Mouse (Mus musculus) G1E (cell line): ENCODE measurements around the gene Txnrd2. TPM values are rescaled to one million over a fixed set of nuclear protein-coding genes. Genes with fewer than 3 reads are reported as not detected.

Experiments used
- ATAC-seq: 2 replicates; pipeline ENCODE4 v1.8.0; 2016; ENCODE audit warnings: mild to moderate bottlenecking; ENCODE audit not compliant: insufficient number of reproducible peaks, poor library complexity, low FRiP score, severe bottlenecking; ENCODE audit errors: extremely low read depth
- DNase-seq: peaks from one replicate; pipeline ENCODE4 v3.0.0; 2012; ENCODE audit warnings: low spot score
- H3K27me3 ChIP-seq: 2 replicates; pipeline ENCODE4 v1.6.1; 2012; ENCODE audit warnings: mild to moderate bottlenecking, low read length, inconsistent platforms; ENCODE audit not compliant: insufficient read depth
- H3K36me3 ChIP-seq: replicated peaks from 2 replicates; pipeline ENCODE3; 2012; ENCODE audit warnings: mild to moderate bottlenecking, inconsistent platforms
- H3K4me1 ChIP-seq: 2 replicates; pipeline ENCODE4 v1.6.1; 2012; ENCODE audit warnings: low read depth, low read length, inconsistent platforms, mixed read lengths; ENCODE audit not compliant: insufficient read depth
- H3K4me3 ChIP-seq: 2 replicates; pipeline ENCODE4 v1.5.1; 2012; ENCODE audit warnings: low read depth, mild to moderate bottlenecking, inconsistent platforms, low read length, moderate library complexity, mixed read lengths
- H3K9me3 ChIP-seq: replicated peaks from 2 replicates; pipeline ENCODE4 v1.6.1; 2012; ENCODE audit warnings: inconsistent platforms
- CTCF ChIP-seq: IDR thresholded peaks from 2 replicates; pipeline ENCODE4 v1.5.1; 2012; ENCODE audit warnings: low read depth, low read length, inconsistent platforms, mixed read lengths
- GATA1 ChIP-seq: IDR thresholded peaks from 2 replicates; pipeline ENCODE4 v1.6.1; 2012; ENCODE audit warnings: borderline replicate concordance, low read length, inconsistent platforms, mixed read lengths
- GATA2 ChIP-seq: IDR thresholded peaks from 2 replicates; pipeline ENCODE4 v1.6.1; 2012; ENCODE audit warnings: low read depth, low read length, inconsistent platforms, borderline replicate concordance
- POLR2AphosphoS5 ChIP-seq: IDR thresholded peaks from 2 replicates; pipeline ENCODE4 v1.6.1; 2012; ENCODE audit warnings: low read depth, low read length, inconsistent platforms; ENCODE audit not compliant: insufficient replicate concordance
- TAL1 ChIP-seq: conservative IDR thresholded peaks from 2 replicates; pipeline ENCODE4 v1.6.1; 2012; ENCODE audit warnings: low read depth, low read length, inconsistent platforms, mixed read lengths
- polyA plus RNA-seq: library from polyadenylated mRNA; stranded (reverse); fragments of >175 nt; gene quantifications from 2 replicates; pipeline ENCODE4 v1.2.3, GENCODE M21; 2012
- total RNA-seq, 2 experiments: library from RNA; stranded (forward) in 1 of 2; stranded (reverse) in 1 of 2; fragments of 200-1000 nt in 1 of 2; fragments of >200 nt in 1 of 2; fragmentation: Nextera tagmentation in 1 of 2; gene quantifications; 2 replicates each; pipeline ENCODE4 v1.2.3; 2014 to 2017

Gene Txnrd2
- total RNA-seq (2014; fragmentation: Nextera tagmentation) = 25.3 and 50.3 TPM in 2 replicates
- total RNA-seq (2017) = 12.8 and 18.3 TPM in 2 replicates
- 16.4 and 18.5 TPM in 2 replicates for polyA plus RNA-seq

- Histone ChIP-seq H3K9me3 (no peaks in the 10 kb centered on the region), H3K36me3 (peaks cover 58% of the 10 kb centered on the region), H3K4me1 (peaks cover 87% of the 10 kb centered on the region), H3K27me3 (no peaks in the 10 kb centered on the region), H3K4me3 (peak within 1 kb of the TSS; percentile 95)
- TF ChIP-seq TAL1 (no peak), GATA2 (no peak), CTCF (no peak), POLR2AphosphoS5 (no peak), GATA1 (no peak)
- no peak for ATAC-seq
- DNase-seq = peak; percentile 58
These were observed at the start of gene Txnrd2 for GRCm38 (mm10) chr16:18426215-18426791. Gene Txnrd2 (plus strand): TSS chr16:18426384.

GRCm38 (mm10) chr16:18377203-18377602 is 49.0 kb upstream of the Txnrd2 start:
- peak; percentile 64 for ATAC-seq
- DNase-seq = peak; percentile 68

GRCm38 (mm10) chr16:18378489-18378888 is 47.7 kb upstream of the Txnrd2 start:
- Histone ChIP-seq H3K4me3 (no peak overlapping the region), H3K4me1 (peaks cover 68% of the 10 kb centered on the region), H3K36me3 (no peaks in the 10 kb centered on the region), H3K27me3 (no peaks in the 10 kb centered on the region), H3K9me3 (no peaks in the 10 kb centered on the region)
- ATAC-seq (no peak), DNase-seq (no peak)
- TF ChIP-seq TAL1 = no peak
- no peak for TF ChIP-seq GATA2

More at GRCm38 (mm10) chr16:18377203-18377602, 49.0 kb upstream of the Txnrd2 start:
- Histone ChIP-seq H3K36me3 (no peaks in the 10 kb centered on the region), H3K9me3 (no peaks in the 10 kb centered on the region), H3K4me1 (peaks cover 65% of the 10 kb centered on the region), H3K27me3 (no peaks in the 10 kb centered on the region), H3K4me3 (peak overlapping the region; percentile 17; the same call in 1 of the 2 replicates)
- TF ChIP-seq GATA2 (no peak), TAL1 (no peak), CTCF (no peak), GATA1 (no peak), POLR2AphosphoS5 (no peak)

- peaks cover 67% of the 10 kb centered on the region for H3K4me1 ChIP-seq
- H3K36me3 ChIP-seq = no peaks in the 10 kb centered on the region
- no peaks in the 10 kb centered on the region for H3K9me3 ChIP-seq
- TF ChIP-seq GATA2 (no peak), GATA1 (no peak)
- H3K4me3 ChIP-seq = no peak overlapping the region
- H3K27me3 ChIP-seq = no peaks in the 10 kb centered on the region
- ATAC-seq = no peak
- DNase-seq = no peak
These were observed 46.7 kb upstream of the Txnrd2 start for GRCm38 (mm10) chr16:18379338-18380001.

- ATAC-seq (no peak), DNase-seq (no peak)
- TF ChIP-seq POLR2AphosphoS5 (no peak), GATA2 (no peak), GATA1 (no peak), TAL1 (no peak), CTCF (no peak)
- H3K4me3 ChIP-seq = no peak overlapping the region
- H3K36me3 ChIP-seq = no peaks in the 10 kb centered on the region
- no peaks in the 10 kb centered on the region for H3K9me3 ChIP-seq
- H3K4me1 ChIP-seq = peaks cover 70% of the 10 kb centered on the region
- no peaks in the 10 kb centered on the region for H3K27me3 ChIP-seq
These were observed 45.6 kb upstream of the Txnrd2 start for GRCm38 (mm10) chr16:18380495-18381063.

DNA sequence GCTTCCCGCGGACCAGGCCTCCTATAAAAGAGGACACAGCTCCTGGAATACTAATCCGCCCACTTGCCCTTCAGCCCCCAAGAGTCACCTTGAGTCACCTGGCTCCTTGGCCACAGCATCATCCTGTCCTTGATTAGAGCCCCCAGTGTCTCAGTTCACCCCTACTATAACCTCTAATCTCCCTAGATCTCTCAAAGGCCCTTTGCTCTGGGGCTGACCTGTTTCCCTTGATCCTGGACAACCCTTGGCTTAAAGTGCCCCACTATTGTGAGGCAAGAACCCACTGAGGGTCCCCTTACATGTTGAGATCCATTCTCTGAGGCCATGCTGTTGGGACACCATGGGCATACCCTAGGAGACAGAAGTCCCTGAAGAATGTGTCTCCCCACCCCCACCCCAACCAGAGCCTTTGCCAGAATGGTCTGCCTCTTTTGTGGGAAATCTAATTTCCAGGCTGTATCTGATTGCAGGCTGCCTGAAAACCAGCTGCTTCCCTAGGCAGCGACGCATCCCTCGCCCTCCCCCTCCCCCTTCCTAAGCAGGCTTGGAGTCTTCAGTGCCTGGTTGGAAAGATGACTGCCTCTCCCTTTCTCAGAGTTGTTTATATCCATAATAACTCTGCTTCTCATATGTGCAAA is 44.4 kb upstream of the Txnrd2 start:
- Histone ChIP-seq H3K27me3 (no peaks in the 10 kb centered on the region), H3K36me3 (no peaks in the 10 kb centered on the region), H3K4me1 (peaks cover 69% of the 10 kb centered on the region), H3K4me3 (no peak overlapping the region), H3K9me3 (no peaks in the 10 kb centered on the region)
- TF ChIP-seq CTCF = no peak
- no peak for TF ChIP-seq GATA2
- no peak for TF ChIP-seq POLR2AphosphoS5
- no peak for TF ChIP-seq TAL1
- no peak for TF ChIP-seq GATA1
- ATAC-seq (no peak), DNase-seq (no peak)
